9 mouse cellular contexts compared by ENCODE assay signal in the genomic region with DNA sequence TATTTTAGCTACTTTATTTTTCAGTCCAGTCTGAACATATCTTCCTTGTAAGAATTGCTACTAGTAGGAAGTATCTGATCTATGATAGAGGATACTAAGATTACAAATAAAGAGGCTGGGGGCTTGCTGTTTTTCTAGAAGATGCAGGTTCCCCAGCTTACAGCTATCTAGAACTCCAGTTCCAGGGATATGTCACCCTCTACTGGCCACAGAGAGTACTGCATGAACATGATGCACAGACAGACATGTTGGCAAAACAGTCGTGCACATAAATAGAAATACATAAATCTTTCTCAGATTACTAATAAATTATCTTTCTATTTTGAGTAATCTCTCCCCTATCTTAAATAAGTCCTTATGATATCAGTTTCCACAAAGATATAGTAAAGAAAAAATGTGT. TPM values are rescaled to one million over a fixed set of nuclear protein-coding genes. Genes with fewer than 3 reads are reported as not detected.
A peak's percentile ranks its signal among the peaks of the same experiment; 100 is the strongest.
DNase-seq lines count a peak whose midpoint lies in the region; ATAC-seq and TF ChIP-seq lines count a peak whose summit lies in the region.
"Had no signal": no experiment of that assay in that cellular context is flagged by ENCODE, and none has a peak within 500 bp of the region (broad histone marks: within the 10 kb centered on the region; RNA-seq: fewer than 3 reads in every experiment).

No protein-coding gene starts in this region.

- no peak overlapping the region for H3K4me2 ChIP-seq in neural tube, embryonic 15.5 days

- H3K36me3 ChIP-seq in neural tube, embryonic 15.5 days, result no peaks in the 10 kb centered on the region
- no peaks in the 10 kb centered on the region for H3K36me3 ChIP-seq in liver, adult 2 months (ENCODE audit: control insufficient read depth, insufficient read depth, low read length)

- H3K9me3 ChIP-seq in neural tube, embryonic 15.5 days (replicated peaks), result no peaks in the 10 kb centered on the region

- H3K27ac ChIP-seq in neural tube, embryonic 15.5 days (replicated peaks), result no peak overlapping the region
- H3K27ac ChIP-seq in liver, adult 2 months (replicated peaks; ENCODE audit: insufficient read depth, low read depth, low read length), result no peak overlapping the region

- H3K4me3 ChIP-seq in neural tube, embryonic 15.5 days (replicated peaks), result no peak overlapping the region
- no peak overlapping the region for H3K4me3 ChIP-seq in liver, adult 2 months (ENCODE audit: insufficient read depth, low read depth, low read length)

- H3K79me2 ChIP-seq in liver, adult 2 months (ENCODE audit: control insufficient read depth, insufficient read depth, low read length), result no peaks in the 10 kb centered on the region

- peak; percentile 33; the same call in 1 of the 2 replicates for TF ChIP-seq CTCF in liver, adult 2 months (IDR thresholded peaks at IDR 0.05; ENCODE audit: low read depth, low read length)

- peak; percentile 55 for DNase-seq in neural tube, embryonic 10.5 days (ENCODE audit: extremely low spot score, low spot score)
- peak; percentile 55 for DNase-seq in adrenal gland, adult 2 months
- DNase-seq in embryo, embryonic 11.5 days (ENCODE audit: low read depth, low spot score), result peak; percentile 56
- DNase-seq in kidney, adult 9 months, result peak; percentile 76
- peak; percentile 46 for DNase-seq in liver, adult 2 months (ENCODE audit: extremely low read depth, low read depth, low spot score)
- peak; percentile 42 for DNase-seq in right cerebral cortex, adult 18-20 months
- peak; percentile 62 for DNase-seq in urinary bladder, postnatal 25 days (ENCODE audit: low spot score)

- WGBS in neural tube, embryonic 15.5 days, result 16% methylated on average over 1 of the region's 1 CpGs
- 5% methylated on average over 1 of the region's 1 CpGs for WGBS in liver, adult 2 months

- H3K4me1 ChIP-seq in neural tube, embryonic 15.5 days, result no peaks in the 10 kb centered on the region
- H3K4me1 ChIP-seq in liver, adult 2 months (ENCODE audit: control insufficient read depth, insufficient read depth, low read length), result no peaks in the 10 kb centered on the region

- ATAC-seq in neural tube, embryonic 15.5 days (ENCODE audit: low FRiP score), result no peak

- H3K27me3 ChIP-seq in neural tube, embryonic 15.5 days (replicated peaks), result no peaks in the 10 kb centered on the region
- H3K27me3 ChIP-seq in liver, adult 2 months (ENCODE audit: control insufficient read depth, insufficient read depth, low read length), result no peaks in the 10 kb centered on the region

- H3K9ac ChIP-seq in neural tube, embryonic 15.5 days (replicated peaks), result no peak overlapping the region
- H3K9ac ChIP-seq in liver, adult 2 months (ENCODE audit: low read depth, low read length), result no peak overlapping the region

- TF ChIP-seq POLR2A in liver, adult 2 months (IDR thresholded peaks at IDR 0.05; ENCODE audit: extremely low read depth, insufficient read depth, low read length), result no peak

RNA-seq across cellular contexts. Expression of gene Gm10477, which starts 34.8 kb away (rescaled TPM):
- not detected in 2 replicates for polyA plus RNA-seq in neural tube, embryonic 15.5 days (2015; fragmentation: Nextera tagmentation; extraction: Ambion mirVana)
- total RNA-seq in adrenal gland, adult 2 months (2021), result not detected
- not detected in 2 replicates for polyA plus RNA-seq in adrenal gland, adult 2 months (2012; rRNA removed)
- not detected in 2 replicates for total RNA-seq in liver, adult 2 months (2014; rRNA removed)
- not detected in 2 replicates for polyA plus RNA-seq in liver, adult 2 months (2012; rRNA removed)
- polyA plus RNA-seq: heart, embryonic 16.5 days had no signal

RNA-seq across cellular contexts. Expression of gene Ints6l, which starts 35.1 kb away (rescaled TPM):
- polyA plus RNA-seq in neural tube, embryonic 15.5 days (2015; fragmentation: Nextera tagmentation; extraction: Ambion mirVana), result 18.2 and 21.7 TPM in 2 replicates
- 10 to 100 TPM; 24.0 to 26.1 TPM for total RNA-seq in adrenal gland, adult 2 months (2021)
- polyA plus RNA-seq in adrenal gland, adult 2 months (2012; rRNA removed), result 5.7 and 7.4 TPM in 2 replicates
- total RNA-seq in liver, adult 2 months (2014; rRNA removed), result 2.9 and 3.1 TPM in 2 replicates
- polyA plus RNA-seq in liver, adult 2 months (2012; rRNA removed), result 0.81 and 1.2 TPM in 2 replicates

RNA-seq across cellular contexts. Expression of gene Gm2174, which starts 42.0 kb away (rescaled TPM):
- polyA plus RNA-seq in neural tube, embryonic 15.5 days (2015; fragmentation: Nextera tagmentation; extraction: Ambion mirVana), result 1.2 and 1.6 TPM in 2 replicates
- not detected for total RNA-seq in adrenal gland, adult 2 months (2021)
- polyA plus RNA-seq in adrenal gland, adult 2 months (2012; rRNA removed), result not detected in 2 replicates
- total RNA-seq in liver, adult 2 months (2014; rRNA removed), result not detected in 2 replicates
- polyA plus RNA-seq in liver, adult 2 months (2012; rRNA removed), result not detected in 2 replicates

RNA-seq across cellular contexts. Expression of gene Gm648, which starts 59.6 kb away (rescaled TPM):
- 0.23 TPM in 1 of 2 replicates, not detected in the other for polyA plus RNA-seq in neural tube, embryonic 15.5 days (2015; fragmentation: Nextera tagmentation; extraction: Ambion mirVana)
- not detected for total RNA-seq in adrenal gland, adult 2 months (2021)
- not detected in 2 replicates for polyA plus RNA-seq in adrenal gland, adult 2 months (2012; rRNA removed)
- total RNA-seq in liver, adult 2 months (2014; rRNA removed), result not detected in 2 replicates
- polyA plus RNA-seq in liver, adult 2 months (2012; rRNA removed), result not detected in 2 replicates
- polyA plus RNA-seq: heart, embryonic 16.5 days had no signal
